Mouse (Mus musculus): ENCODE results near the gene Exoc6.

DNA sequence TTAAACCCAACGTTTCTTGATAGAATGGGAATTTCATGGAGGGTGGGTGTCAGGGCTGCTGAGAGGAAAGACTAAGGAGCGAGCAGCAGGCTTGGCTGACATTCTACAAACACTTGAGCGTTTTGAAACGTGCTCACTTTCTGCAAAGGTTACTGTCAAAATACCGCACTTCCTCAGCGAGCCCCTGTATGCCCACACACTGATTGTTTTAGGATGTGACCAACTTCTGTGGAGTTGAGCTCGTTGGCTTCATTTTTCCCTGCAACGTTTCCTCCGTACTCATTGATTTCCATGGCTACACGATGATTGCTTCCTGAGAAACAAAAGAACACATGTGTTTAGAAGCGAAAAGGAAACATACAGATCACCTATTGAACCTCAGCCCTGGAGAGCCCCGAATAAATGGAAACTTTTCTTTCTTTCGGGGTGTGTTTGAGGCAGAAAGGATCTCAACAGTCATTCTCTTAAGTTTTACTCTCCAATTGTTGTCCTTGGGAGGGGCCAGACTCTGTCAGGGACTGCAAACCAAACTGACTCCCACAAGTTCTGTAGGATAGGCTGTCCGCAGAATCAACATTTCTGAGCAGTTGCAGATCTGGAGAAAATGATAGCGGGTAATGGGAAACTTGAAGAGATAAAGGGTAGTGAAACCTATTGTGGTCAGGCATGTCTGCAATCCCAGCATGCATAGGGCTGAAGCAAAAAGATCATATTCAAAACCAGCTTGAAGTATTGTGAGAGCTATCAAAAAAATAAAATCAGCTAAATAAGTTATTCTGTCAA, 26.7 kb upstream of the Exoc6 start:
- TF ChIP-seq CTCF (IDR thresholded peaks at IDR 0.05; ENCODE audit: low read depth) (no peak), EP300 (IDR thresholded peaks at IDR 0.05; ENCODE audit: low read depth) (peak; percentile 53)
